Mouse (Mus musculus) heart, postnatal 0 days (tissue): ENCODE measurements at regions not wholly inside any gene's neighbourhood (a gene's known extent, or its start where the extent isn't known, plus 50 kb on each side); places are given as distances from the start of the nearest gene placed in this dataset.
A peak's percentile ranks its signal among the peaks of the same experiment; 100 is the strongest.

Source experiments
- ATAC-seq: fragments of 200-750 bp; cut with Nextera tagmentation; 2 replicates; pipeline ENCODE4 v1.8.0; 2017; ENCODE audit warnings: low read depth, moderate number of reproducible peaks, moderate library complexity; ENCODE audit not compliant: insufficient read depth
- DNase-seq: peaks from one replicate; pipeline ENCODE4 v3.0.0-alpha.2; 2016; ENCODE audit warnings: low spot score
- H3K27ac ChIP-seq: fragments of 300-500 bp; sonication (generic); 2 replicates; pipeline ENCODE4 v1.5.1; 2014; ENCODE audit warnings: low read depth, mild to moderate bottlenecking
- H3K27me3 ChIP-seq: fragments of 300-500 bp; sonication (generic); 2 replicates; pipeline ENCODE4 v1.6.1; 2014; ENCODE audit warnings: low read length, mixed read lengths; ENCODE audit not compliant: control insufficient read depth, insufficient read depth
- H3K36me3 ChIP-seq: fragments of 300-500 bp; sonication (generic); replicated peaks from 2 replicates; pipeline ENCODE4 v1.6.1; 2014; ENCODE audit warnings: low read length, mixed read lengths; ENCODE audit not compliant: control insufficient read depth, insufficient read depth
- H3K4me1 ChIP-seq: fragments of 300-500 bp; sonication (generic); 2 replicates; pipeline ENCODE4 v1.6.1; 2014; ENCODE audit warnings: antibody characterized with exemption; ENCODE audit not compliant: control insufficient read depth, insufficient read depth
- H3K4me2 ChIP-seq: fragments of 300-500 bp; sonication (generic); 2 replicates; pipeline ENCODE4 v1.6.1; 2014; ENCODE audit warnings: low read depth, mild to moderate bottlenecking, low read length, moderate library complexity
- H3K4me3 ChIP-seq: fragments of 300-500 bp; sonication (generic); 2 replicates; pipeline ENCODE4 v1.5.1; 2014; ENCODE audit warnings: low read depth, low read length
- H3K9ac ChIP-seq: fragments of 300-500 bp; sonication (generic); replicated peaks from 2 replicates; pipeline ENCODE4 v1.6.1; 2014; ENCODE audit warnings: low read depth, low read length, mixed read lengths
- H3K9me3 ChIP-seq: fragments of 300-500 bp; sonication (generic); replicated peaks from 2 replicates; pipeline ENCODE4 v1.6.1; 2016; ENCODE audit warnings: low read length; ENCODE audit not compliant: control insufficient read depth
- CTCF ChIP-seq: IDR thresholded peaks from 2 replicates; pipeline ENCODE4 v1.5.1; 2016; ENCODE audit warnings: antibody characterized with exemption, control low read depth, low read depth
- EP300 ChIP-seq: IDR thresholded peaks from 2 replicates; pipeline ENCODE4 v1.6.1; 2016; ENCODE audit warnings: antibody characterized with exemption, low read depth
- WGBS: fragments of 180-500 bp; shearing (Covaris S2); extraction: QIAGEN DNeasy Blood & Tissue Kit; methylation state at CpG from one replicate; pipeline ENCODE4 v1.1.7; 2014; 5-methylcytosine and 5-hydroxymethylcytosine counted together

- DNase-seq (no peak), ATAC-seq (no peak)
- no peaks in the 10 kb centered on the region for H3K9me3 ChIP-seq
- H3K27me3 ChIP-seq, result no peaks in the 10 kb centered on the region
- no peaks in the 10 kb centered on the region for H3K36me3 ChIP-seq
- no peaks in the 10 kb centered on the region for H3K4me1 ChIP-seq
- no peak overlapping the region for H3K4me3 ChIP-seq
- H3K4me2 ChIP-seq, result no peak overlapping the region
- no peak overlapping the region for H3K9ac ChIP-seq
- H3K27ac ChIP-seq, result no peak overlapping the region
- TF ChIP-seq EP300 (no peak), CTCF (no peak)
- 42% methylated on average over 8 of the region's 8 CpGs for WGBS
Measured at GRCm38 (mm10) chr17:52351293-52351692, 251.2 kb upstream of the Kcnh8 start.

DNA sequence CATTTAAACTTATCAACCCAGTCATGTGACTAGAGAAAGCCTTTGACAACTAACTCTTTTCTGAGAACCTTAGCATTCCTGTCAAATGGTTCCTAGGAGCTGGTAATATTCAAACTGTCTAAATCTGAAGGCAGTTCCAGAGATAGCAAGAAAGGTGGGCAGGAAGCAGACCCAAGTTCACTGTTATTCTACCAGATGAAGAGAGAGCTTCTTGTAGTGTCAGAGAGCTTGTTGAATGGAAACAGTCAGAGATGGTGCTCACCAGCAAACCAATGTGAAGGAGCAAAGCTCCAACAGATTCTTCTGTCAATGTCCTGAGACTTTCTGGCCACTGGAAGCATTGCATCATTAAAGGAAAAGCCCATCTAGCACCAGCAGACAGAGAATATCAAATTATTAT is 251.8 kb upstream of the Kcnh8 start:
- no peak for TF ChIP-seq CTCF
- no peak for TF ChIP-seq EP300
- H3K4me2 ChIP-seq, result no peak overlapping the region
- no peaks in the 10 kb centered on the region for H3K9me3 ChIP-seq
- ATAC-seq (no peak), DNase-seq (no peak)
- H3K27me3 ChIP-seq, result no peaks in the 10 kb centered on the region
- H3K4me3 ChIP-seq, result no peak overlapping the region
- H3K36me3 ChIP-seq, result no peaks in the 10 kb centered on the region
- H3K4me1 ChIP-seq, result no peaks in the 10 kb centered on the region
- H3K9ac ChIP-seq, result no peak overlapping the region
- no peak overlapping the region for H3K27ac ChIP-seq

- no peaks in the 10 kb centered on the region for H3K9me3 ChIP-seq
- no peak overlapping the region for H3K4me3 ChIP-seq
- no peak for ATAC-seq
- H3K27me3 ChIP-seq, result no peaks in the 10 kb centered on the region
- H3K27ac ChIP-seq, result no peak overlapping the region
- H3K4me2 ChIP-seq, result no peak overlapping the region
- H3K4me1 ChIP-seq, result no peaks in the 10 kb centered on the region
- TF ChIP-seq CTCF (no peak), EP300 (no peak)
- no peak for DNase-seq
- H3K9ac ChIP-seq, result no peak overlapping the region
- H3K36me3 ChIP-seq, result no peaks in the 10 kb centered on the region
- 74% methylated on average over 5 of the region's 5 CpGs for WGBS
Measured at GRCm38 (mm10) chr17:52349872-52350271, 252.6 kb upstream of the Kcnh8 start.

- Histone ChIP-seq H3K4me3 (no peak overlapping the region), H3K4me2 (no peak overlapping the region), H3K27ac (no peak overlapping the region), H3K36me3 (no peaks in the 10 kb centered on the region), H3K9me3 (no peaks in the 10 kb centered on the region), H3K27me3 (no peaks in the 10 kb centered on the region), H3K4me1 (no peaks in the 10 kb centered on the region), H3K9ac (no peak overlapping the region)
- 52% methylated on average over 8 of the region's 8 CpGs for WGBS
- TF ChIP-seq EP300, result no peak
- TF ChIP-seq CTCF, result no peak
- DNase-seq, result no peak
- ATAC-seq, result no peak
Measured at GRCm38 (mm10) chr17:52348481-52349083, 253.9 kb upstream of the Kcnh8 start.

- no peak overlapping the region for H3K4me3 ChIP-seq
- DNase-seq (no peak), ATAC-seq (no peak)
- H3K27me3 ChIP-seq, result no peaks in the 10 kb centered on the region
- no peak overlapping the region for H3K4me2 ChIP-seq
- H3K27ac ChIP-seq, result no peak overlapping the region
- no peaks in the 10 kb centered on the region for H3K9me3 ChIP-seq
- no peaks in the 10 kb centered on the region for H3K4me1 ChIP-seq
- TF ChIP-seq CTCF, result no peak
- TF ChIP-seq EP300, result no peak
- H3K36me3 ChIP-seq, result no peaks in the 10 kb centered on the region
- WGBS, result 35% methylated on average over 1 of the region's 1 CpGs
- no peak overlapping the region for H3K9ac ChIP-seq
Measured at GRCm38 (mm10) chr17:52320586-52320985, 281.9 kb upstream of the Kcnh8 start.

DNA sequence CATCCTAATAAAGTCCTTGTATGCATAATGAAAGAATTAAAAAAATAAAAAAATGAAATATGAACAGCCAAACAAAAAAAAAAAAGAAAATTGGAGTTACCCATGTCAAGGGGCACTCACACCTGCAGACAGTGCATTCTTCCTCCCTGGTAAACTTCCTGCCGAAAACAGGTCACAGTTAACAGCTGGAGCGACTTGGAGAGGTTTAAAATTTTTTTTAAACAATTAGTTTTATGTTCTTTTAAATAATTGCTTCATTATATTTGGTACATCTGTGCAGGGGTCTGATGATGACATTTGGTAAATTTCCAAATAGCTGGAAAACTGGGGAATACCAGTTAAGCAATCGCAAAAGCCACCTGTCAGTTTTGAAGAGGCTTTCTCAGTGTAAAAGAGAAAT is 285.5 kb upstream of the Kcnh8 start:
- no peaks in the 10 kb centered on the region for H3K4me1 ChIP-seq
- H3K4me2 ChIP-seq, result no peak overlapping the region
- no peaks in the 10 kb centered on the region for H3K27me3 ChIP-seq
- no peak overlapping the region for H3K4me3 ChIP-seq
- no peak overlapping the region for H3K9ac ChIP-seq
- H3K9me3 ChIP-seq, result no peaks in the 10 kb centered on the region
- ATAC-seq (no peak), DNase-seq (no peak)
- 67% methylated on average over 3 of the region's 3 CpGs for WGBS
- H3K27ac ChIP-seq, result peak overlapping the region; percentile 38; the same call in 1 of the 2 replicates
- no peaks in the 10 kb centered on the region for H3K36me3 ChIP-seq
- TF ChIP-seq EP300 (no peak), CTCF (no peak)
